Mouse (Mus musculus): Measurements from ENCODE around the gene Ophn1. TPM values are rescaled to one million over a fixed set of nuclear protein-coding genes. Genes with fewer than 3 reads are reported as not detected.

Gene Ophn1
- total RNA-seq, 2 experiments from 2014 or later: 4.1 to 4.6 TPM

Small RNA genes lying within 50 kb of the gene (microRNA-seq; reads per million reads assigned to microRNA genes)
- gene Gm27554: not detected

Other genes with a start within 250 kb of the Ophn1 start
- 10 to 100 TPM; 10.6 to 11.1 TPM for gene Yipf6, start 45.3 kb upstream of the Ophn1 start, total RNA-seq (2021)
- gene Stard8, start 112.2 kb upstream of the Ophn1 start, total RNA-seq (2021): 10 to 100 TPM; 11.1 to 12.2 TPM
- 1 to 10 TPM; 5.4 to 6.6 TPM for gene Efnb1, start 245.1 kb upstream of the Ophn1 start, total RNA-seq (2021)